Mouse (Mus musculus) gastrocnemius, postnatal 36 days (tissue): ENCODE measurements at regions not wholly inside any gene's neighbourhood (a gene's known extent, or its start where the extent isn't known, plus 50 kb on each side); places are given as distances from the start of the nearest gene placed in this dataset.

Experiments
- DNase-seq, 2 experiments: peaks; one replicate each; pipeline ENCODE4 v3.0.0; 2022
- intact Hi-C: fragments of 180-260 bp; cut with DNase I; formaldehyde crosslinking; loops from one replicate; pipeline ENCODE4 v1.15.1; 2025

- intact Hi-C loops = no loop called here
- no peak for DNase-seq
These were observed 119.7 kb upstream of the Plekha5 start for GRCm38 (mm10) chr6:140304105-140304504.

- peak; percentile 33 to 64 for DNase-seq
- intact Hi-C loops = no loop called here
These were observed 123.2 kb upstream of the Plekha5 start for GRCm38 (mm10) chr6:140300470-140301145.

- no peak for DNase-seq
- intact Hi-C loops = no loop called here
These were observed 124.2 kb upstream of the Plekha5 start for GRCm38 (mm10) chr6:140299653-140300052.

GRCm38 (mm10) chr6:140297969-140298554 lies 125.8 kb upstream of the Plekha5 start:
- DNase-seq = no peak
- intact Hi-C loops = no loop called here

GRCm38 (mm10) chr6:140297561-140297960 lies 126.3 kb upstream of the Plekha5 start:
- no peak for DNase-seq
- intact Hi-C loops = no loop called here

- intact Hi-C loops = no loop called here
- DNase-seq = no peak
These were observed 133.7 kb upstream of the Plekha5 start for GRCm38 (mm10) chr6:140290109-140290508.

- intact Hi-C loops = no loop called here
- DNase-seq = no peak
These were observed 135.1 kb upstream of the Plekha5 start for GRCm38 (mm10) chr6:140288799-140289198.

GRCm38 (mm10) chr6:140282285-140282577 lies 141.6 kb upstream of the Plekha5 start:
- intact Hi-C loops = no loop called here
- DNase-seq = no peak

GRCm38 (mm10) chr6:140281488-140282284 lies 142.2 kb upstream of the Plekha5 start:
- DNase-seq = no peak
- intact Hi-C loops = no loop called here

GRCm38 (mm10) chr6:140280817-140281475 lies 142.9 kb upstream of the Plekha5 start:
- intact Hi-C loops = no loop called here
- DNase-seq = no peak

- no peak for DNase-seq
- intact Hi-C loops = no loop called here
These were observed 144.0 kb upstream of the Plekha5 start for GRCm38 (mm10) chr6:140279736-140280370.

GRCm38 (mm10) chr6:140278750-140279149 lies 145.1 kb upstream of the Plekha5 start:
- intact Hi-C loops = no loop called here
- DNase-seq = no peak

- intact Hi-C loops = no loop called here
- DNase-seq = no peak
These were observed 153.3 kb upstream of the Plekha5 start for GRCm38 (mm10) chr6:140270592-140270991.

GRCm38 (mm10) chr6:140268315-140269070 lies 155.4 kb upstream of the Plekha5 start:
- DNase-seq = no peak

GRCm38 (mm10) chr6:140263920-140264319 lies 159.9 kb upstream of the Plekha5 start:
- DNase-seq = no peak
- intact Hi-C loops = no loop called here

More at GRCm38 (mm10) chr6:140268315-140269070, 155.4 kb upstream of the Plekha5 start:
- intact Hi-C loops = no loop called here

- DNase-seq = no peak
- intact Hi-C loops = no loop called here
These were observed 162.0 kb upstream of the Plekha5 start for GRCm38 (mm10) chr6:140261813-140262212.

- intact Hi-C loops = no loop called here
- no peak for DNase-seq
These were observed 165.1 kb upstream of the Plekha5 start for GRCm38 (mm10) chr6:140258761-140259160.

GRCm38 (mm10) chr6:140258101-140258500 lies 165.8 kb upstream of the Plekha5 start:
- intact Hi-C loops = no loop called here
- no peak for DNase-seq

GRCm38 (mm10) chr6:140251527-140251926 lies 172.3 kb upstream of the Plekha5 start:
- DNase-seq = no peak
- intact Hi-C loops = no loop called here
